Mouse (Mus musculus): ENCODE measurements around the gene Mrps24. TPM values are rescaled to one million over a fixed set of nuclear protein-coding genes. Genes with fewer than 3 reads are reported as not detected.

Gene Mrps24
- total RNA-seq, 2 experiments from 2014 or later, result 16.1 to 28.1 TPM

DNA sequence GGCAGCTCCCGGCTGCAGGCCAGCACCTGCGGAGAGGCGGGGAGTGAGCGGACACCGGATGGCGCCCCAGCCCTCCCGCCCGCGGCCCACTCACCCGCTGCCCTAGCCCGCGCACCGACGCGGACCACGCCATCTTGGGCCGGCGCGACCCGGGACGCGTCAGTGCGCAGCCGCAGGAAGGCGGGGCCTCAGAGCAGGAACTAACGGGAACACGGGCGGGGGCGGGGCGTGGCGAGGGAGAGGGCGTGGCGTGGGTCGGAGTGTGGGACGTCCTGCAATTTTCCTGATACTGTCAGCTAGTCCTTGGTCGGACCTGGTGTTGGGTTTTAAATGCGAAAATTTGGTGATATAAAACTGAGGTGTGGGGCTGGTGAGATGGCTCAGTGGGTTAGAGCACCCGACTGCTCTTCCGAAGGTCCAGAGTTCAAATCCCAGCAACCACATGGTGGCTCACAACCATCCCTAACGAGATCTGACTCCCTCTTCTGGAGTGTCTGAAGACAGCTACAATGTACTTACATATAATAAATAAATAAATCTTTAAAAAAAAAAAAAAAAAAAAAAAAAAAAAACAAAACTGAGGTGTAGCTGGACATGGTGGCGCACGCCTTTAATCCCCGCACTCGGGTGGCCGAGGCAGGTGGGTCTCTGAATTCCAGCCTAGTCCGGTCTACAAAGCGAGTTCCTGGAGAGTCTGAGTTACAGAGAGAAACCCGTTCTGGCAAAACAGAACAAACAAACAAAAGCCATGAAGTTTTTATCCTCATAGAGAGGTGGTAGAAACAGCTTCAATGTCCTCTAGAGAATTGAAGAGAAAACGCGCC lies 7.7 kb downstream of the Mrps24 start:
- peak; percentile 98 for ATAC-seq (replicated peaks; ENCODE audit: low FRiP score, poor library complexity, severe bottlenecking)

DNA sequence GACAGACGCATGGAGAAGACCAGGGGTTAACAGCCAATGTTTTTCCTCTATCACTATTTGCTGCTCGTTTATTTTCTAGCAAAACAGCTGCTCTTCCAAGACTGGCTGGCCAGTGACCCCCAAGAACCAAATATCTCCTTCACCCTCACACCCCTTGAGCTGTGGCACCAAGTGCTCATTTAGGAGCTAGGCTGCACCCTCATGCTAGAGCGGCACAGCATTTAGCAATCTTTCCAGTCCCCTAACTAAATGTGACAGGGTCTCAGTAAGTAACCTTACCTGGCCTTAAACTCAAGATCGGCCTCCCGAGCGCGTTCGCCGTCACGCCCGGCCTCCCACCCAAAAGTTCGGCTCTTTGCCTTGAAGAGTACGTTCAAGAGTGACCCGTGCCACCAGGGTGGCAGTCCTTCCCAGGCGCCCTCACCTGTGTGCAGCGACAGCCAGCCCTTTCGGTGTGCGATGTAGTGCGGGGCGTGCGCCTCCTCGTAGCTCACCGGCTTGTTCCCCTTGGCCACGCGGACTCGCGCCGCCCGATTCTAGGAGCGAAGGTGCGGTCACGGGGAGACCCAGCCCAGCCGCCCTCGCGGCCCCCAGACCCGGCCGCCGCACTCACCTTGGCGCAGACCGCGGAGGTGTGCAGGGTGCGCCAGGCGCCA lies 8.5 kb downstream of the Mrps24 start:
- peak; percentile 73 for ATAC-seq (replicated peaks; ENCODE audit: low FRiP score, poor library complexity, severe bottlenecking)

DNA sequence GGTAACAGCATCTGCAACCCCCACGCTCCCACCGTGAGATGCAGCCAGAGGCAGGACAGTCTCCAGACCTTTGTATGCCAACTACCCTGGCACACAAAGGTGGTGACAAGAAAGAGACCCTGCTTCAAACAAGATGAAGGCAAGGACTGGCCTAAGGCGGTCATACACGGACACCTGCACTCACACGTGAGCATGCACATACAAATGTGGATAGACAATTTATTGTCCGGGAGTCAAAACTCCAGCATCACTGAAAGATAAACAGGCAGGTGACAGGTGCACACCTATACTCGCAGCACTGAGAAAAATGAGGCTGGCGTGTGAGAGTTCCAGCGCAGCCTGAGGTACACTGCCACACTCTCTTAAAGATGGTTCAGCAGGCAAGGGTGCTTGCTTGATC lies 9.5 kb downstream of the Mrps24 start:
- ATAC-seq (replicated peaks; ENCODE audit: low FRiP score, poor library complexity, severe bottlenecking), result no peak

DNA sequence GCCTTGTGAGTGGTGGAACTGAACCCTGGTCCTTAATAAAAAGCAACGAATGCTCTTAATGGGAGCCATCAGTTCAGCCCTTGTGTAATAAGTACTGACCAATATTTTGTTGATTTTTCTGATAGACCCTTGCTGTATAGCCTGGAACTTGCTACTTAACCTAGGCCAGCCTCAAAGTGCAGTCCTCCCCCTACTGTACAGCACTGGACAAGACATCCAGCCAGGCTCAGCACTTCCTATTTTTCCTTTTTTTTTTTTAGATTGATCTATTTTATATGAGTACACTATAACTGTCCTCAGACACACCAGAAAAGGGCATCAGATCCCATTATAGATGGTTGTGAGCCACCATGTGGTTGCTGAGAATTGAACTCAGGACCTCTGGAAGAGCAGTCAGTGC lies 12.1 kb downstream of the Mrps24 start:
- ATAC-seq (replicated peaks; ENCODE audit: low FRiP score, poor library complexity, severe bottlenecking), result no peak

DNA sequence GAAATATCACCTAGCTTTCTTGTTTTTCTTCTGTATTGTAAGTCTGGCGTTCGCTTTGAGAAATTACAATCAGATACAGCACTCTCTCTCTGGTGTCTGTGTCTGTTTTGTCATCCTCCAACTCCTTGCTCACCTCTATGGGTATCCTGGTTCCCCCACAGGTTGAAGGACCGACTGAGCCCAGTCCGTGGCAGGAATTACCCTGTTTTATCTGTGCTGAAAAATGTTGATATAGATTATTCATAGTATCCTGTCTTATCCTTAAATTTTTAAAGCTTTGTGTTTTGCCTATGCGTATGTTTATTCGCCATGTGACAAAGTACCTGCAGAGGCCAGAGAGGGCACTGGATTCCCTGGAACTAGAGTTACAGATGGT lies 12.5 kb downstream of the Mrps24 start:
- ATAC-seq (replicated peaks; ENCODE audit: low FRiP score, poor library complexity, severe bottlenecking), result no peak

DNA sequence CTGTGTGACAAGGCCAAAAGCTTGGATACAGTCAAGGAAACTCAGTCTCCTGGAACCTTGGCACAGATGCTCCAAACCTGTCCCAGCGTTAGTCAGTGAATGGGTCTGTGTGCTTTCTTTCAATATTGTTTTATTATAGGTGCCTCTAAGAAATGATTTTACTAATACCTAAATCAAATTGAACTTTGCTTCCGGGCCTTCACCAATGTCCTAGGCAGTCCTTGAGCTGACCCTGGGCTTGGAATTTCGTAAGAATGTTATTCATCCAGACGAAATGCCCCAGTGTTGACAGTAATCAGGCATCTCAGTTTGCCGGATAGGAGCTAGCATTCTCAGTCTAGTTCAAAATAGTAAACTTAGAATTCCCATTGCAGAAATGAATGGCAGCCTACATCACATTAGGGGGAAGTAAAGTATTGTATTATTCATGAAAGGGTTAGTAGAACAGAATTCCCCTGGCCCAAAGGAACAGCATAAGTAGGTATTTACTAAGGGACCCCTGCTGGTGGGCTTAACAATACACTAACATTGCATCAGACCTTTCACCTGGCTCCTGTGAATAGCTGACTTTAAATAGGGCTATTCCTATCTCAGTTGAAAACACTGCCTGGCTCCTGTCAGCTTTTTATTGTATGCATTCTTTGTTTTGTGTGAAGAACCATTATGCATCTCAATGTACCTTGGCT lies 13.1 kb downstream of the Mrps24 start:
- no peak for ATAC-seq (replicated peaks; ENCODE audit: low FRiP score, poor library complexity, severe bottlenecking)

DNA sequence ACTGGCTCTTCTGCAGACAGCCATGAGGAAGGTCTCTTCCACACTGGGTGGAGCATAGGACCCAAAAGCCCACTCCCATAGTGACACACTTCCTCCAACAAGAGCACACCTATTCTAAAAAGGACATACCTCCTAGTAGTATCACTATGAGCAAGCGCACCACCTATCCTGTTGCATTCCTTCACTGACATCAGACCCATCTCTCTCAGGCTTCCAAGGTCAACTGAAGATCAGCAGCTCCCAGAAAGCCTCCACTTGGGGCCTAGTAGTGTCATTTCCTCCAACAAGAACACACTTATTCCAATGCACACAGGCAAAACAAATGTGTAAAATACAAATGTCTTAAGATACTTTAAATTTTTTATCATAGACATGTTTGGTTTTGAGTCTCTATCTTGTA lies 13.7 kb downstream of the Mrps24 start:
- ATAC-seq (replicated peaks; ENCODE audit: low FRiP score, poor library complexity, severe bottlenecking), result no peak

DNA sequence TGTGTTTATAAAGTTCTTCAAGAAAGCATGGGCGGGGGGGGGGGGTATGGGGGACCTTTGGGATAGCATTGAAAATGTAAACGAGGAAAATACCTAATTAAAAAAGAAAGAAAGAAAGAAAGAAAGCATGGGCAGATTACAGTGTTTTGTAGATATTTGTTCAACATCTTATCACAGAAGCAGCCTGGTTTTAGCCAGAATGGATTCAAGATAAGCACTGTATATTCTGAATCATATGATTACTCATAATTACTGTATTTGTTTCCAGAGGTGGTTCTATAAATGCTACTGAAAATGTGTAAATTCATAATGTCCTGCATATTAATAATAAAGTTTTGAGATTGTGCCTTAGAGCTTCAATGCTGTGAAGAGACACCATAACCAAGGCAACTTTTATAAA lies 14.2 kb downstream of the Mrps24 start:
- ATAC-seq (replicated peaks; ENCODE audit: low FRiP score, poor library complexity, severe bottlenecking), result no peak

DNA sequence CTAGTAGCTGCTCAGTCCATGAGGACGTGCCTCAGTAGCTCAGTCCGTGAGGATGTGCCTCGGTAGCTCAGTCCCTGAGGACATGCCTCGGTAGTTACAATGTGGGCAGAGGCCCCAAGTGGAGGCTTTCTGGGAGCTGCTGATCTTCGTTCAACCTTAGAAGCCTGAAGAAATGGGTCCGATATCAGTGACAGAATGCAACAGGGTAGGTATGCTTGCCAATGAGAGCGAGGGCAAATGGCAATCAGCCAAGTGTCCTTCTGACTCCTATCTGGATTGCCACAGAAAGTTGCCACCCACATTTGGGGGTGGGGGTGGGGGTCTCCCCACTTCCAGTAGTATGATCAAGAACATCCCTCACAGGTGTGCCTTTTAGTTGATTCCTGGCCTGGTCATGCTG lies 14.7 kb downstream of the Mrps24 start:
- peak; percentile 78 for ATAC-seq (replicated peaks; ENCODE audit: low FRiP score, poor library complexity, severe bottlenecking)

DNA sequence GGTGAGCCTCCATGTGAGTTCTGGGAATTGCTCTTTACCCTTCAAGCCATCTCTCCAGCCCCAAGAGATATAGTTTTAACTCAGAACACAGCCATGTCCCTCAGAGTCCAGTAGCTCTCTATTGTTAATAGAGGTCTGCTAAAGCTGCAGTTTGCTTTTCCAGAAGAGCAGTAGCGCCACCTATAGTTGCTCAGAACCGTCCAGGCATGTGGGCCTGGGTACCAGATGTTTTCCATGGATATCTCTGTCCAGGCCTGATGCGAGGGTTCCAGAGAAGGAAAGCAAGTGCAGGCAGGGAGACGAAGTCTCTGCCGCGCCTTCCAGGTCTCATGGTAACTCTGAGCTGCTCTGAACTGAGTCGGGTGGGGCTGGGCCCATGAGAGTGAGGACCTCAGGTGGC lies 23.7 kb downstream of the Mrps24 start:
- no peak for ATAC-seq (replicated peaks; ENCODE audit: low FRiP score, poor library complexity, severe bottlenecking)

DNA sequence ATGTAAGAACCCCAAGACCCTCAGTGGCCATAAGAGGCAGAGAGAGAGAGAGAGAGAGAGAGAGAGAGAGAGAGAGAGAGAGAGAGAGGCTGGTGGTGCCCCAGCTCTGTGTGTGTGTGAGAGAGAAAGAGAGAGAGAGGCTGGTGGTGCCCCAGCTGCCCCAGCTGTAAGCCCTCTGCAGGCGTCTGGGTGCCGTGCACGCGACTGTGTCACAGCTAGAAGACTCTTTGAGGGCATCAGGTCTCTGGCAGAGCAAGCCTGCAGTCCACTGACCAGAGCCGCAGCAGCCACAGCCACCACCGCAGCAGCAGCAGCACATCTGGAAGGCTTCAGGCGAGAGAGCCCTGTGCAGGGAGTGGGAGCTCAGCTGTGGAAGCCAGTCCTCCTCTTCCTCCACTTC lies 31.2 kb downstream of the Mrps24 start:
- no peak for ATAC-seq (replicated peaks; ENCODE audit: low FRiP score, poor library complexity, severe bottlenecking)

DNA sequence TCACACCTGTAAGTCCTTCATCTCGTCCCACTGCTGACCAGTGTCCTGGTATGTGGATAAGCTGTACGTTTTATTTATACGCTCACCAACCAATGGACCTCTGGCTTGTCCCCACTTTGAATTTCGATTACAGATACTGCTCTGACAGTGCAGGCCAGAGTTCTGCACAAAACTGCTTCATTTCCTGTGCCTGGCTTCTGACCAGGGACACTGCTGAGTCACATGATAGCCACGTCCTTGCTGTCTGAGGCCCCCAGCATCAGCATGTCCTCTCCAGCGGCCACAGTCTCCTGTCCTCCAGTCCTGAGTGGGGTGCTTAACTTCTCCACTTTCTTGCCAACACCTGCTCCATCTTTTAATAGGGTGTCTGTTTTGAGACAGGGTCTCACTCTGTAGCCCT lies 32.9 kb downstream of the Mrps24 start:
- ATAC-seq (replicated peaks; ENCODE audit: low FRiP score, poor library complexity, severe bottlenecking), result no peak

Other genes with a start within 250 kb of the Mrps24 start
- 68.1 and 83.8 TPM in 2 replicates for gene Xbp1, start 195.0 kb downstream of the Mrps24 start, total RNA-seq (2015; ENCODE audit: low replicate concordance)
- gene Xbp1, start 195.0 kb downstream of the Mrps24 start, total RNA-seq (2017; ENCODE audit: low replicate concordance), result 42.5 and 50.8 TPM in 2 replicates
- 2.7 and 5.6 TPM in 2 replicates for gene Ccdc117, start 173.5 kb downstream of the Mrps24 start, total RNA-seq (2015; ENCODE audit: low replicate concordance)
- 9.5 and 10.4 TPM in 2 replicates for gene Ccdc117, start 173.5 kb downstream of the Mrps24 start, total RNA-seq (2017; ENCODE audit: low replicate concordance)
- 0.63 TPM in 1 of 2 replicates, not detected in the other for gene Ankrd36, start 146.0 kb downstream of the Mrps24 start, total RNA-seq (2015; ENCODE audit: low replicate concordance)
- gene Ankrd36, start 146.0 kb downstream of the Mrps24 start, total RNA-seq (2017; ENCODE audit: low replicate concordance), result 4.6 TPM in 2 replicates
- 0.19 and 2.3 TPM in 2 replicates for gene Urgcp, start 46.7 kb upstream of the Mrps24 start, total RNA-seq (2015; ENCODE audit: low replicate concordance)
- 1.2 and 3.2 TPM in 2 replicates for gene Urgcp, start 46.7 kb upstream of the Mrps24 start, total RNA-seq (2017; ENCODE audit: low replicate concordance)
- gene Dbnl, start 72.8 kb upstream of the Mrps24 start, total RNA-seq (2015; ENCODE audit: low replicate concordance), result 14.4 and 17.1 TPM in 2 replicates
- 26.0 and 32.9 TPM in 2 replicates for gene Dbnl, start 72.8 kb upstream of the Mrps24 start, total RNA-seq (2017; ENCODE audit: low replicate concordance)
- gene Pgam2, start 88.1 kb upstream of the Mrps24 start, total RNA-seq (2015; ENCODE audit: low replicate concordance), result not detected in 2 replicates
- not detected in 2 replicates for gene Pgam2, start 88.1 kb upstream of the Mrps24 start, total RNA-seq (2017; ENCODE audit: low replicate concordance)
- gene Polm, start 122.3 kb upstream of the Mrps24 start, total RNA-seq (2015; ENCODE audit: low replicate concordance), result 0.58 and 3.3 TPM in 2 replicates
- 0.28 and 1.5 TPM in 2 replicates for gene Polm, start 122.3 kb upstream of the Mrps24 start, total RNA-seq (2017; ENCODE audit: low replicate concordance)
- gene Aebp1, start 146.3 kb upstream of the Mrps24 start, total RNA-seq (2015; ENCODE audit: low replicate concordance), result not detected in 2 replicates
- not detected in 2 replicates for gene Aebp1, start 146.3 kb upstream of the Mrps24 start, total RNA-seq (2017; ENCODE audit: low replicate concordance)
- 20.7 and 26.5 TPM in 2 replicates for gene Pold2, start 162.6 kb upstream of the Mrps24 start, total RNA-seq (2015; ENCODE audit: low replicate concordance)
- 4.2 and 18.0 TPM in 2 replicates for gene Pold2, start 162.6 kb upstream of the Mrps24 start, total RNA-seq (2017; ENCODE audit: low replicate concordance)
- gene Myl7, start 183.1 kb upstream of the Mrps24 start, total RNA-seq (2015; ENCODE audit: low replicate concordance), result not detected in 2 replicates
- not detected in 2 replicates for gene Myl7, start 183.1 kb upstream of the Mrps24 start, total RNA-seq (2017; ENCODE audit: low replicate concordance)
- gene Gck, start 234.4 kb upstream of the Mrps24 start, total RNA-seq (2015; ENCODE audit: low replicate concordance), result not detected in 2 replicates
- gene Gck, start 234.4 kb upstream of the Mrps24 start, total RNA-seq (2017; ENCODE audit: low replicate concordance), result not detected in 2 replicates
- gene Ykt6, start 240.0 kb upstream of the Mrps24 start, total RNA-seq (2015; ENCODE audit: low replicate concordance), result 9.8 and 11.3 TPM in 2 replicates
- 6.8 and 22.3 TPM in 2 replicates for gene Ykt6, start 240.0 kb upstream of the Mrps24 start, total RNA-seq (2017; ENCODE audit: low replicate concordance)

Data from erythroblast, adult 5-6 weeks (primary cell).